In genomic region chr2:165195411-165196182, GRCm38 (mm10) we compare ENCODE assay signal across 8 mouse cellular contexts. TPM values are rescaled to one million over a fixed set of nuclear protein-coding genes. Genes with fewer than 3 reads are reported as not detected.
A peak's percentile ranks its signal among the peaks of the same experiment; 100 is the strongest.
DNase-seq lines count a peak whose midpoint lies in the region; ATAC-seq and TF ChIP-seq lines count a peak whose summit lies in the region.

No protein-coding gene starts in this region.

- H3K9me3 ChIP-seq in E14TG2a.4 (ENCODE audit: low read length), result peaks cover 6% of the 10 kb centered on the region; the same call in 1 of the 2 replicates
- H3K9me3 ChIP-seq in forebrain, embryonic 10.5 days, result peaks cover 8% of the 10 kb centered on the region
- no peaks in the 10 kb centered on the region for H3K9me3 ChIP-seq in limb, embryonic 14.5 days (ENCODE audit: control insufficient read depth, low read length)
- H3K9me3 ChIP-seq in stomach, postnatal 0 days (ENCODE audit: control insufficient read depth, low read length), result no peaks in the 10 kb centered on the region

- no peaks in the 10 kb centered on the region for H3K36me3 ChIP-seq in E14TG2a.4 (ENCODE audit: insufficient read depth, low read length)
- H3K36me3 ChIP-seq in forebrain, embryonic 10.5 days (replicated peaks), result no peaks in the 10 kb centered on the region
- no peaks in the 10 kb centered on the region for H3K36me3 ChIP-seq in limb, embryonic 14.5 days (ENCODE audit: control insufficient read depth, insufficient read depth, low read length)
- H3K36me3 ChIP-seq in stomach, postnatal 0 days (ENCODE audit: control insufficient read depth, insufficient read depth, low read length), result no peaks in the 10 kb centered on the region

- peaks cover 11% of the 10 kb centered on the region for H3K4me1 ChIP-seq in E14TG2a.4 (replicated peaks; ENCODE audit: low read depth, low read length)
- peaks cover 33% of the 10 kb centered on the region for H3K4me1 ChIP-seq in forebrain, embryonic 10.5 days
- H3K4me1 ChIP-seq in limb, embryonic 14.5 days (ENCODE audit: control insufficient read depth, insufficient read depth, low read length), result peaks cover 12% of the 10 kb centered on the region
- H3K4me1 ChIP-seq in stomach, postnatal 0 days (replicated peaks; ENCODE audit: control insufficient read depth, insufficient read depth), result no peaks in the 10 kb centered on the region

- no peak for TF ChIP-seq EP300 in stomach, postnatal 0 days (optimal IDR thresholded peaks at IDR 0.05)

- peak; percentile 55 to 71 for DNase-seq in cerebellum, postnatal 10 days
- no peak for DNase-seq in cerebellum, adult 11 months
- DNase-seq in forebrain, embryonic 10.5 days (ENCODE audit: extremely low spot score, low spot score), result peak; percentile 34
- DNase-seq in limb, embryonic 14.5 days (ENCODE audit: low spot score), result peak; percentile 62
- no peak for DNase-seq in stomach, postnatal 0 days (ENCODE audit: low spot score)
- DNase-seq in right cerebral cortex, postnatal 14 days, result no peak
- no peak for DNase-seq in spleen, adult 12 weeks (ENCODE audit: low spot score)

- H3K27me3 ChIP-seq in E14TG2a.4 (ENCODE audit: insufficient read depth, low read length), result peaks cover 85% of the 10 kb centered on the region
- peaks cover 80% of the 10 kb centered on the region for H3K27me3 ChIP-seq in forebrain, embryonic 10.5 days (ENCODE audit: poor library complexity, severe bottlenecking)
- H3K27me3 ChIP-seq in limb, embryonic 14.5 days (ENCODE audit: control insufficient read depth, insufficient read depth, low read length), result no peaks in the 10 kb centered on the region
- H3K27me3 ChIP-seq in stomach, postnatal 0 days (ENCODE audit: control insufficient read depth, insufficient read depth, low read length), result no peaks in the 10 kb centered on the region

- H3K4me3 ChIP-seq in E14TG2a.4 (replicated peaks; ENCODE audit: low read length), result peak overlapping the region; percentile 69
- peak overlapping the region; percentile 37 for H3K4me3 ChIP-seq in forebrain, embryonic 10.5 days
- H3K4me3 ChIP-seq in limb, embryonic 14.5 days (replicated peaks; ENCODE audit: low read length), result 0 out of 2 replicates have a peak overlapping the region, but pooled peaks have one; percentile 8
- H3K4me3 ChIP-seq in stomach, postnatal 0 days (ENCODE audit: low read depth, low read length), result no peak overlapping the region

- peak; percentile 70 for ATAC-seq in limb, embryonic 14.5 days (ENCODE audit: low FRiP score, low read depth)
- ATAC-seq in stomach, postnatal 0 days (ENCODE audit: low FRiP score, low TSS enrichment), result 0 out of 2 replicates have a peak, but pooled peaks have one; percentile 9

- 6% methylated on average over 32 of the region's 32 CpGs for WGBS in forebrain, embryonic 10.5 days
- 3% methylated on average over 32 of the region's 32 CpGs for WGBS in limb, embryonic 14.5 days
- WGBS in stomach, postnatal 0 days, result 6% methylated on average over 31 of the region's 32 CpGs

- H3K4me2 ChIP-seq in limb, embryonic 14.5 days (replicated peaks; ENCODE audit: low read depth, low read length, severe bottlenecking), result peak overlapping the region; percentile 43
- H3K4me2 ChIP-seq in stomach, postnatal 0 days (replicated peaks; ENCODE audit: low read depth), result peak overlapping the region; percentile 5; the same call in 1 of the 2 replicates

- H3K27ac ChIP-seq in forebrain, embryonic 10.5 days, result peak overlapping the region; percentile 66
- no peak overlapping the region for H3K27ac ChIP-seq in limb, embryonic 14.5 days (replicated peaks; ENCODE audit: low read depth, low read length)
- H3K27ac ChIP-seq in stomach, postnatal 0 days (replicated peaks), result no peak overlapping the region

- TF ChIP-seq CTCF in E14TG2a.4 (conservative IDR thresholded peaks at IDR 0.05; ENCODE audit: low read length), result no peak
- no peak for TF ChIP-seq CTCF in stomach, postnatal 0 days (IDR thresholded peaks at IDR 0.05; ENCODE audit: low read depth)

- TF ChIP-seq POLR2A in limb, embryonic 14.5 days (IDR thresholded peaks at IDR 0.05; ENCODE audit: borderline replicate concordance, extremely low read depth, insufficient read depth, insufficient read length), result no peak

- peak overlapping the region; percentile 34; the same call in 1 of the 2 replicates for H3K9ac ChIP-seq in limb, embryonic 14.5 days (ENCODE audit: low read depth, low read length, severe bottlenecking)
- H3K9ac ChIP-seq in stomach, postnatal 0 days (ENCODE audit: low read length), result no peak overlapping the region

RNA-seq across cellular contexts. Expression of gene Cdh22, which starts 39.1 kb away (rescaled TPM):
- 2.8 and 3.1 TPM in 2 replicates for polyA plus RNA-seq in forebrain, embryonic 10.5 days (2016; fragmentation: Nextera tagmentation; extraction: Ambion mirVana)
- 0.30 and 0.42 TPM in 2 replicates for polyA plus RNA-seq in limb, embryonic 14.5 days (2012; rRNA removed)
- 0.29 and 0.40 TPM in 2 replicates for polyA plus RNA-seq in limb, embryonic 14.5 days (2014; fragmentation: Nextera tagmentation; extraction: Ambion mirVana)
- polyA plus RNA-seq in stomach, postnatal 0 days (2015; fragmentation: Nextera tagmentation; extraction: Ambion mirVana), result 0.05 and 0.08 TPM in 2 replicates

Comparison
In these comparisons a context has a peak if more than half of its experiments do, and no peak if none do; other contexts are left out.
1. DNase-seq: peak in cerebellum, postnatal 10 days (2 of 2), forebrain, embryonic 10.5 days (single experiment) and limb, embryonic 14.5 days (single experiment); none in cerebellum, adult 11 months (single experiment), stomach, postnatal 0 days (single experiment), right cerebral cortex, postnatal 14 days (single experiment) and spleen, adult 12 weeks (single experiment).